Mouse (Mus musculus): ENCODE measurements at regions not wholly inside any gene's neighbourhood (a gene's known extent, or its start where the extent isn't known, plus 50 kb on each side); places are given as distances from the start of the nearest gene placed in this dataset.

- DNase-seq: no peak
Observed at GRCm38 (mm10) chr9:112014796-112015195, 220.9 kb downstream of the Arpp21 start.

GRCm38 (mm10) chr9:111994401-111994800 is 241.3 kb downstream of the Arpp21 start:
- DNase-seq: no peak

- DNase-seq: no peak
Observed at GRCm38 (mm10) chr9:111993844-111994243, 241.9 kb downstream of the Arpp21 start.

- DNase-seq: no peak
Observed at GRCm38 (mm10) chr9:111990060-111990459, 245.7 kb downstream of the Arpp21 start.

- peak; percentile 3 for DNase-seq
Observed at GRCm38 (mm10) chr9:111963405-111964037, 272.2 kb downstream of the Arpp21 start.

- no peak for DNase-seq
Observed at GRCm38 (mm10) chr9:111957799-111958198, 267.7 kb upstream of the Stac start.

GRCm38 (mm10) chr9:111939271-111940067 is 249.3 kb upstream of the Stac start:
- peak; percentile 6 for DNase-seq

- no peak for DNase-seq
Observed at GRCm38 (mm10) chr9:111932455-111932854, 242.3 kb upstream of the Stac start.

- peak; percentile 67 for DNase-seq
Observed at GRCm38 (mm10) chr9:111918275-111918940, 228.3 kb upstream of the Stac start.

- peak; percentile 15 for DNase-seq
Observed at GRCm38 (mm10) chr9:111916684-111917535, 226.8 kb upstream of the Stac start.

- DNase-seq: no peak
Observed at GRCm38 (mm10) chr9:111908806-111909205, 218.7 kb upstream of the Stac start.

GRCm38 (mm10) chr9:111900196-111900595 is 210.0 kb upstream of the Stac start:
- no peak for DNase-seq

- no peak for DNase-seq
Observed at GRCm38 (mm10) chr9:111897626-111898025, 207.5 kb upstream of the Stac start.

- DNase-seq: no peak
Observed at GRCm38 (mm10) chr9:111879710-111880109, 189.6 kb upstream of the Stac start.

- DNase-seq: peak; percentile 74
Observed at GRCm38 (mm10) chr9:111876846-111877245, 186.7 kb upstream of the Stac start.

GRCm38 (mm10) chr9:111870466-111870865 is 180.3 kb upstream of the Stac start:
- DNase-seq: no peak

- DNase-seq: no peak
Observed at GRCm38 (mm10) chr9:111869801-111870382, 179.7 kb upstream of the Stac start.

- no peak for DNase-seq
Observed at GRCm38 (mm10) chr9:111858051-111858450, 167.9 kb upstream of the Stac start.

GRCm38 (mm10) chr9:111854976-111855375 is 164.8 kb upstream of the Stac start:
- no peak for DNase-seq

GRCm38 (mm10) chr9:111846366-111846765 is 156.2 kb upstream of the Stac start:
- no peak for DNase-seq

- DNase-seq: no peak
Observed at GRCm38 (mm10) chr9:111841151-111841550, 151.0 kb upstream of the Stac start.
